Mouse (Mus musculus) heart, adult 11 months (tissue): ENCODE measurements at regions not wholly inside any gene's neighbourhood (a gene's known extent, or its start where the extent isn't known, plus 50 kb on each side); places are given as distances from the start of the nearest gene placed in this dataset.
A peak's percentile ranks its signal among the peaks of the same experiment; 100 is the strongest.

Experiments
- DNase-seq: peaks from one replicate; pipeline ENCODE4 v3.0.0; 2022

DNA sequence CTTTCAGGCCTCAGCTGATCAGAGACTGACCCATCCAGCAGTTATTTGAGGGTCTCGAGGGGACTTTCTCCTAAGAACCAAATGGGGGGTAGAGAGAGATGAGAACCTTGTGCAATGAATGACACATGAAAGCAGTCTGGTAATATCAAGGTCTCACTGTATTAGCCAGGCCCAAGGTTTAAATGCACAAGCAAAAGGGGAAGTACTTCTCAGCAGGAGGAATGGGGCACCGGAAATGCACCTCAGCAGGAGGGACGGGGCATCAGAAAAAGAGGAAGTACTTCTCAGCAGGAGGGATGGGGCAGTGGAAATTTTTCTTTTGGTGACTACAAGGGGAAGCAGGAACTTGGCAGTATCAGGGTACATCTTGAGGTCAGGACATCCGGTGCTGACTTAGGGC, 213.6 kb upstream of the Selenop start:
- peak; percentile 59 for DNase-seq
